Mouse (Mus musculus): ENCODE measurements at regions not wholly inside any gene's neighbourhood (a gene's known extent, or its start where the extent isn't known, plus 50 kb on each side); places are given as distances from the start of the nearest gene placed in this dataset.

- H3K36me3 ChIP-seq (ENCODE audit: inconsistent target), result no peaks in the 10 kb centered on the region
- WGBS (ENCODE audit: missing documents), result 8% methylated on average over 2 of the region's 2 CpGs
- H3K79me2 ChIP-seq (ENCODE audit: inconsistent target), result no peaks in the 10 kb centered on the region
- no peak overlapping the region for H3K27ac ChIP-seq
- H3K4me3 ChIP-seq (ENCODE audit: inconsistent target), result no peak overlapping the region
These were observed 230.6 kb downstream of the Cd47 start for GRCm38 (mm10) chr16:50030905-50031369.

- no peak overlapping the region for H3K4me3 ChIP-seq (ENCODE audit: inconsistent target)
- H3K79me2 ChIP-seq (ENCODE audit: inconsistent target), result no peaks in the 10 kb centered on the region
- H3K27ac ChIP-seq, result no peak overlapping the region
- no peaks in the 10 kb centered on the region for H3K36me3 ChIP-seq (ENCODE audit: inconsistent target)
- WGBS (ENCODE audit: missing documents), result 88% methylated on average over 2 of the region's 2 CpGs
These were observed 232.5 kb downstream of the Cd47 start for GRCm38 (mm10) chr16:50032798-50033197.

GRCm38 (mm10) chr16:50036296-50036734 lies 236.0 kb downstream of the Cd47 start:
- Histone ChIP-seq H3K79me2 (ENCODE audit: inconsistent target) (no peaks in the 10 kb centered on the region), H3K4me3 (ENCODE audit: inconsistent target) (no peak overlapping the region), H3K36me3 (ENCODE audit: inconsistent target) (no peaks in the 10 kb centered on the region), H3K27ac (no peak overlapping the region)
- WGBS (ENCODE audit: missing documents), result 96% methylated on average over 4 of the region's 5 CpGs

GRCm38 (mm10) chr16:50044103-50044502 lies 243.8 kb downstream of the Cd47 start:
- Histone ChIP-seq H3K79me2 (ENCODE audit: inconsistent target) (no peaks in the 10 kb centered on the region), H3K27ac (no peak overlapping the region), H3K4me3 (ENCODE audit: inconsistent target) (no peak overlapping the region), H3K36me3 (ENCODE audit: inconsistent target) (no peaks in the 10 kb centered on the region)
- WGBS (ENCODE audit: missing documents), result 75% methylated on average over 1 of the region's 1 CpGs

- Histone ChIP-seq H3K36me3 (ENCODE audit: inconsistent target) (no peaks in the 10 kb centered on the region), H3K4me3 (ENCODE audit: inconsistent target) (peak overlapping the region; percentile 43), H3K79me2 (ENCODE audit: inconsistent target) (no peaks in the 10 kb centered on the region), H3K27ac (no peak overlapping the region)
- 5% methylated on average over 32 of the region's 32 CpGs for WGBS (ENCODE audit: missing documents)
These were observed 245.5 kb downstream of the Cd47 start for GRCm38 (mm10) chr16:50045552-50046547.

GRCm38 (mm10) chr16:50063540-50063939 lies 263.2 kb downstream of the Cd47 start:
- no peak overlapping the region for H3K27ac ChIP-seq
- no peaks in the 10 kb centered on the region for H3K79me2 ChIP-seq (ENCODE audit: inconsistent target)
- no peaks in the 10 kb centered on the region for H3K36me3 ChIP-seq (ENCODE audit: inconsistent target)
- H3K4me3 ChIP-seq (ENCODE audit: inconsistent target), result no peak overlapping the region
- 76% methylated on average over 4 of the region's 4 CpGs for WGBS (ENCODE audit: missing documents)

- no peaks in the 10 kb centered on the region for H3K79me2 ChIP-seq (ENCODE audit: inconsistent target)
- H3K36me3 ChIP-seq (ENCODE audit: inconsistent target), result no peaks in the 10 kb centered on the region
- 88% methylated on average over 5 of the region's 5 CpGs for WGBS (ENCODE audit: missing documents)
- H3K27ac ChIP-seq, result no peak overlapping the region
- H3K4me3 ChIP-seq (ENCODE audit: inconsistent target), result no peak overlapping the region
These were observed 265.2 kb downstream of the Cd47 start for GRCm38 (mm10) chr16:50065336-50066082.

GRCm38 (mm10) chr16:50069033-50069432 lies 268.7 kb downstream of the Cd47 start:
- Histone ChIP-seq H3K79me2 (ENCODE audit: inconsistent target) (no peaks in the 10 kb centered on the region), H3K36me3 (ENCODE audit: inconsistent target) (no peaks in the 10 kb centered on the region), H3K27ac (0 out of 2 replicates have a peak overlapping the region, but pooled peaks have one; percentile 7), H3K4me3 (ENCODE audit: inconsistent target) (no peak overlapping the region)
- 12% methylated on average over 4 of the region's 4 CpGs for WGBS (ENCODE audit: missing documents)

- no peaks in the 10 kb centered on the region for H3K36me3 ChIP-seq (ENCODE audit: inconsistent target)
- H3K27ac ChIP-seq, result no peak overlapping the region
- no peaks in the 10 kb centered on the region for H3K79me2 ChIP-seq (ENCODE audit: inconsistent target)
- WGBS (ENCODE audit: missing documents), result 72% methylated on average over 4 of the region's 4 CpGs
- H3K4me3 ChIP-seq (ENCODE audit: inconsistent target), result no peak overlapping the region
These were observed 270.4 kb downstream of the Cd47 start for GRCm38 (mm10) chr16:50070728-50071127.

GRCm38 (mm10) chr16:50072853-50073360 lies 272.6 kb downstream of the Cd47 start:
- Histone ChIP-seq H3K27ac (no peak overlapping the region), H3K36me3 (ENCODE audit: inconsistent target) (no peaks in the 10 kb centered on the region), H3K79me2 (ENCODE audit: inconsistent target) (no peaks in the 10 kb centered on the region), H3K4me3 (ENCODE audit: inconsistent target) (no peak overlapping the region)
- 93% methylated on average over 13 of the region's 14 CpGs for WGBS (ENCODE audit: missing documents)

GRCm38 (mm10) chr16:50073979-50074378 lies 273.6 kb downstream of the Cd47 start:
- no peak overlapping the region for H3K4me3 ChIP-seq (ENCODE audit: inconsistent target)
- WGBS (ENCODE audit: missing documents), result 80% methylated on average over 4 of the region's 4 CpGs
- no peaks in the 10 kb centered on the region for H3K79me2 ChIP-seq (ENCODE audit: inconsistent target)
- H3K36me3 ChIP-seq (ENCODE audit: inconsistent target), result no peaks in the 10 kb centered on the region
- H3K27ac ChIP-seq, result no peak overlapping the region

GRCm38 (mm10) chr16:50075641-50076040 lies 275.3 kb downstream of the Cd47 start:
- H3K27ac ChIP-seq, result no peak overlapping the region

GRCm38 (mm10) chr16:50081511-50081910 lies 281.2 kb downstream of the Cd47 start:
- Histone ChIP-seq H3K27ac (no peak overlapping the region), H3K4me3 (ENCODE audit: inconsistent target) (no peak overlapping the region), H3K36me3 (ENCODE audit: inconsistent target) (no peaks in the 10 kb centered on the region), H3K79me2 (ENCODE audit: inconsistent target) (no peaks in the 10 kb centered on the region)
- 71% methylated on average over 1 of the region's 1 CpGs for WGBS (ENCODE audit: missing documents)

More at GRCm38 (mm10) chr16:50075641-50076040, 275.3 kb downstream of the Cd47 start:
- Histone ChIP-seq H3K4me3 (ENCODE audit: inconsistent target) (no peak overlapping the region), H3K79me2 (ENCODE audit: inconsistent target) (no peaks in the 10 kb centered on the region), H3K36me3 (ENCODE audit: inconsistent target) (no peaks in the 10 kb centered on the region)
- WGBS (ENCODE audit: missing documents), result 91% methylated on average over 4 of the region's 4 CpGs

GRCm38 (mm10) chr16:50092318-50092717 lies 292.0 kb downstream of the Cd47 start:
- no CpG with 5 or more reads among the region's 1 CpGs for WGBS (ENCODE audit: missing documents)
- H3K4me3 ChIP-seq (ENCODE audit: inconsistent target), result no peak overlapping the region
- H3K27ac ChIP-seq, result no peak overlapping the region
- H3K36me3 ChIP-seq (ENCODE audit: inconsistent target), result no peaks in the 10 kb centered on the region
- H3K79me2 ChIP-seq (ENCODE audit: inconsistent target), result no peaks in the 10 kb centered on the region
